Mouse (Mus musculus) gastrocnemius, postnatal 10 days (tissue): Measurements from ENCODE around the gene Pde11a. TPM values are rescaled to one million over a fixed set of nuclear protein-coding genes. Genes with fewer than 3 reads are reported as not detected.

Source experiments
- DNase-seq: peaks from one replicate; pipeline ENCODE4 v3.0.0; 2021; ENCODE audit warnings: mixed read lengths
- total RNA-seq, 2 experiments: library from RNA; stranded (reverse); gene quantifications; 2 replicates each; pipeline ENCODE4 v1.2.3; 2021

The Pde11a gene
- total RNA-seq, 2 experiments from 2014 or later = 0.18 to 0.19 TPM

DNA sequence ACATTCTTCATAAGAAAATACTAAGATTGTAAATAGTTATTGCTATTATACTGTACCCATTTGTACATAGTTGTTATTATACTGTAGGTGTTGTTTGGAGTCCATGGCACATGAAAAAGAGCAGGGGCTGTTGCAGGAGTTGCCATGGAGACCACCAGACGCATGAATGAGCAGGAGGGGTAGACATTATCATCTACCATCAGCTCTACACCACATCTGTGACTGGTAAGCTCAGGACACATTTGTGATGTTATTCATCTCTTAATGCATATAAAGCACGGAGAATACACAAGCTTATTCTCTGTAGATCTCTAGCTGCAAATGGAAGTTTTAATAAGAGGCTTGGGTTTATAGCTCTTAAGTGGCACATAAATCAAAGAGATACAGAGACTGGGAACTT lies 179.6 kb downstream of the Pde11a start:
- DNase-seq = no peak

DNA sequence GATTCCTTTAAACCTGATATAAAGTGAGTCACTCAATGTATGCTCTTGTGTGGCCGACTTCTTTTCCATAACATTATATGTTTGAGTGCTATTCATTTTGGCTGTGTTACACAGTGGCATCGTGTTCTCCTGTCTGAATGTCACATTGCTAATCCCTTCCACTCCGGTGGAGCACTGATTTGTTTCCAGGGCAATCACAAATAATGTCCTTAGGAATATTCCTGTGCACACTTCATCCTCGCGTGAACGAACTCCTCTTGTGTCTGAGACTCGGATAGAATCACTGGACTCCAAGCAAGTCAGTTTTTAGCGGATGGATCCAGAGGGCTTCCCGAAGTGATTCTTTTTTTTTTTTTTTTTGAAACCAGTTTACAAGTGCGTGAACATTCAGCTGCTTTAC lies 197.4 kb downstream of the Pde11a start:
- no peak for DNase-seq

- no peak for DNase-seq
Measured at GRCm38 (mm10) chr2:76132983-76133382, 205.6 kb downstream of the Pde11a start.

DNA sequence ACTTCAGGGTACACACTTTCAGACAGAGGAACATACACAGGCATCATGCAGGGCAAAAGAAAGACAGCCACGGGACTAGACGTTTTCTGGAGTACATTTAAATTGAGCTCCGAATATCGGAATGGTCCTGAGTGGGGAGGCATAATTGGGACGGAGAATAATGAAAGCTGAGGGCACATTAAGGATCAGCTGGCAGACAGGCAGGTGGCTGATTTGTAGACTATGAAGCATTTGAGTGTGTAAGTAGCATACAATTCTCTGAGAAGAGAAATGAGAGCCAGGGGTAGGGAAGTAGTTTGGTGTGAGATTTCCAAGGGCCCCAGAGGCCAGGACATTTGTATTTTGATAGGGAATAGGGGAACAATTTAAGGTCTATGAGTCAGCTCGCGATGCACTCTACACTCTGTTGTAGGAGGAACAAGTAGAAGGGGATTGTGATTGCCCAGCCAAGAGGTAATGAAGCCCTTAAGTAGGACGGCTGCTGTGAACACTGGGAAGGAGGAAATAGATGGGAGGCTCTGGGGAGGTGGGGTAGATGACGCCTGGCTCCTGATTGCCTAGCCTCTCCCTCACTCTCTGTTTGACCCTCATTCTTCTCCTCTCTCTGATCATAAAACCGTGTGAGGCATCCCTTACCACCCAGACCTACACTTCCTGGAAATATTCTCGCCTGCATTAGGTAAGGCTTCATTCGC lies 208.5 kb downstream of the Pde11a start:
- DNase-seq = no peak

- DNase-seq = no peak
Measured at GRCm38 (mm10) chr2:76129058-76129437, 209.5 kb downstream of the Pde11a start.

DNA sequence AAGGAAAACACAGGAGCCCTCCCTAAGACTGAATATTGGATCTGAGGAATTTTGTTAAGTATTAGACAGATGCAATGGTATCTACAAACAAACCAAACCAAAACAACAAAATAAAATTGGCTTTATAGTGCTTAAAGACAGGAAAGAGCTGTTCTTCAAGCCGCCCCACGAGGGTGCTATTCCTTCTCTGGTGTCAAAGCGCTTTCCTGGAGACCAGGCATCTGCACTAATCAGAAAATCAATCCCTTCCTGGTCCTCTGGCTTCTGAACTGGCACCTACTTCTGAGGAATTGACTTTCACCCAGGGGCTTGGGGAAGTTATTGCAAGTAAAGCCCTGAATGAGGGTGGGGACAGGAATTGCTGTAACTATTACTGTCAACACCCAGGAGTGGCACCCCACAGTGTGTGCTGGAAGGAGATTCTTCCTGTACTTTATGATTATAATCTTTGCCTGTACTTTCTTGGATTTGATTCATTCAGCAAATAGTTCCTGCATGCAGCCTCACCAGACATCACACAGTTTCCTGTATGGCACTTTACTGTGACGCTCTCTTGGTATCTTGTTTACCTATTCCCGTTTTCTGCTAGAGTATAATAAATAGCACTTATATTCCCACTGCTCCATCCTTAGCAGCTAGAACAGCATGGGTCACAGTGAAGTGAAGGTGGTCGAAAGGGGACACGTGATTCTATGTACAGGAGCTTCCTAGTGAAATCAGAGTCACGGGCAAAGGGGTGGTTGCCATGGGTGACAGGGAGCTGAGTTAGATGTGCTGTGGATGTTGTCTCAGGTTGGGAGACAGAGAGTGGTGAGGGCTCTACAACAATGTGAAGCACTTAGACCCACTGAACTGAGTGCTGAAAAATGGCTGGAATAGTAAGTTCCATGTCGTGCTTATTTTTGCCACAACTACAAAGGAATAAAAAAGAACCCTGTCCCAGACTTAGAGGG lies 210.2 kb downstream of the Pde11a start:
- DNase-seq = no peak

- DNase-seq = no peak
Measured at GRCm38 (mm10) chr2:76126651-76127050, 211.9 kb downstream of the Pde11a start.

- no peak for DNase-seq
Measured at GRCm38 (mm10) chr2:76124821-76125220, 213.8 kb downstream of the Pde11a start.

DNA sequence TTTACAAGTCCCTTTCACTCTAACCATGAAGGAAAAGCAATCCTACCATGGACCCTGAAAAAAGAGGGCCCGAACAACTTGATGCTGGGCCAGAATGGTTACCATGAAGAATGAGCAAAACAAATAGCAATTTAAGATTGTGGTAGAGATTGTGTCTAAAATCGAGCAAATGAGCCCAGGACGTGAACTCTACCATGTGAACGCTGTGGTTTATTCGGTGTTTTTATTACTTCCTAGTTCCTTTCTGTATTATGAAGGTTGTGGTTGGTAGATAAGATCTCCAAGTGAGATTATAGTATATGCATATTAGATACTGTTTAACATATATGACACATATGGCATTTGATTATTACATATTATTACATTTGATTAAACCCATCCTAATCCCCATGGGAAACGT lies 216.4 kb downstream of the Pde11a start:
- no peak for DNase-seq

DNA sequence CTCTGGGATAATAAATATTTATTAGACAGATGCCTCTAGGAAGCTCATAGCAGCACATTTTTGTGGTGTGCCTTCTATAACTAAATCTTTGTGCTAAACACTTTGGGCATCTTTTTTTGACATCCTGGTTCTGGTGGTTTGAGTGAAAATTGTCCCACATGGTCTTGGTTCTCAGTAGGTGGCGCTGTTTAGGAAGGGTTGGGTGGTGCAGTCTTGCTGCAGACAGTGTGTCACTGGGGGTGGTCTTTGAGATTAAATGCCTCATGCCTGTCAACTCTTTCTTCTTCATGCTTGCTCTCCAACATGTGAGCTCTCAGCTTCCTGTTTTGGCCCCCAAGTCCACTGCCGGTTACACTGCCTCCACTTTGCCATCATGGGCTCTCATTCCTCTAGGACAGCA lies 218.7 kb downstream of the Pde11a start:
- no peak for DNase-seq

- no peak for DNase-seq
Measured at GRCm38 (mm10) chr2:76118491-76118890, 220.1 kb downstream of the Pde11a start.

GRCm38 (mm10) chr2:76117219-76117618 lies 221.4 kb downstream of the Pde11a start:
- no peak for DNase-seq

GRCm38 (mm10) chr2:76115696-76116095 lies 222.9 kb downstream of the Pde11a start:
- peak; percentile 53 for DNase-seq

GRCm38 (mm10) chr2:76114734-76115133 lies 223.8 kb downstream of the Pde11a start:
- peak; percentile 38 for DNase-seq

DNA sequence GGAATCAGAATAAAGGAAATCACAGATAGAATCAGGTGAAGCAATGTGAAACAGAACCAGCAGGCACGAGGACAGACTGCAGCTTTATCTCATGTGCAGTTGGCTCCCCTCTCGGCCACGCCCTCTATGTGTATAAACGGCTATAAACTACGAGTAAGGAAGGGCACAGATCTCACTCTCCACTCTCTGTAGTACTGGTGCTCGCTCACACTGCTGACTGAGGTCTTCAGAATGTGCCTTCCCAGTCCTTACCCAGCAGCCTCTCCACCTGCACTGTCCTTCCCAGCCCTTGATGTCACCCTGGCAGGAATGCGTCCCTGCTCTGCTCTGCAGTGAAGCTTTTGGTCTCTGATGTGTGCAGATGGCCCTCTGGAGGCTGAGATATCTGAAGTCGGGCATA lies 228.9 kb downstream of the Pde11a start:
- no peak for DNase-seq

- no peak for DNase-seq
Measured at GRCm38 (mm10) chr2:76101889-76102602, 236.5 kb downstream of the Pde11a start.

DNA sequence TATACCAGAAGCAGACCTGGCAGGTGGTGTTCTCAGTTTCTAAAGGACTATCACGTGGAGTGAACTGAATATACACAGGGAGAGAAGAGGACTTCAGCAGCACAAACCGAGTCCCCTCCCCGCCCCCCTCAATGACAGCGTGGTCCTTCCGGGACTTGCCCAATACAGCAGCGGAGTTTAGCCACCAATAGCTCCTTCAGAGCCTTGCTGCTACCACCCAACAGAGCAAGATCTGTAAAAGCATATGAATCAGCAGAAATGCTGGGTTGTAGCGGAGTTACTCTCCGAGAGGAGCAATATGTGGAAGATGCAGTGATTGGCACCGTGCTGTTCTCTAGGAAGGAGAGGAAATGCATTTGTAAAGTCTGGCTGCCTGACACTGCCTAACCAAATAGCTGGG lies 238.0 kb downstream of the Pde11a start:
- DNase-seq = no peak

GRCm38 (mm10) chr2:76099726-76100347 lies 238.7 kb downstream of the Pde11a start:
- no peak for DNase-seq

DNA sequence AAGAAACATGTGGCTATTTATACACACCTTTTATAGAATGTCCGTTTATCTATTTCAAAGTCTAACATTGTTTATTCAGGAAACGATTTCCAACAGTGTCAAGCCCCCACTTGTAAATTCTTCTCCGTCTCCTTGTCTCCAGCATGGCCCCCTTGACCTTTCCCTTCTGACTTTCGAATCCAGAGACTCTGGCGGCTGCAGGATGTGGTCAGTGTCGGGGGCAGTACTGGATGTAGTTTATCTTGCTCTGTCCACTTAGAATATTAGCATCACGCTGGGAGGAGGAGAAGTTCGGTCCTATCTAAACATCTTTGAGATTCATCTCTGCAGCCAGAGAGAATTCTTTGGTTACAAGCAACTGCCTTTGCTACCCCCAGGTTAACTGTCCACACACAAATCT lies 240.2 kb downstream of the Pde11a start:
- DNase-seq = no peak

DNA sequence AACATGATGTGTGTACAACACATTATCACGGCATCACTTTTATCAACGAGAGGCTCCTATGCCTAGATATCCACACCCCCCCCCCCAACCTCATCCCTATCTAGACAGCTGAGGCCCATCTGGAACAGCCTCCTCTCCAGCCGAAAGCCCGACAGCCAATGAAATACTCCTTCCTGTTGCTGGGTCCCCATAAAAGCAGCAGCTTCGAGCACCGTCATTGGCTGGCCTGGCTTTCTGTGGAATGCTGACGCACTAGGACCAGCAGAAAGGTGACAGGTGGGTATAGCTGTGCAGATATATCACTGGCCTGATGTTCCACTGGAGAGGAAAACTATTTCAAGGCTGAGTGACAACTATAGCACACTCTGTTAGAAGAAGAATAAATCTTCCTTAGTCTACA lies 240.7 kb downstream of the Pde11a start:
- DNase-seq = no peak

- DNase-seq = no peak
Measured at GRCm38 (mm10) chr2:76097284-76097683, 241.3 kb downstream of the Pde11a start.

- no peak for DNase-seq
Measured at GRCm38 (mm10) chr2:76095861-76096260, 242.7 kb downstream of the Pde11a start.
